Mouse (Mus musculus) layer of hippocampus, adult 8-10 months (tissue): ENCODE measurements around the gene Tent5c. TPM values are rescaled to one million over a fixed set of nuclear protein-coding genes. Genes with fewer than 3 reads are reported as not detected.
"Not testable (repeated sequence)": the region's sequence is repeated elsewhere in the genome, so short reads cannot be mapped to it uniquely, and the experiment has no call there.

ENCODE experiments used
- DNase-seq, 2 experiments: peaks; one replicate each; pipeline ENCODE4 v3.0.0; 2022; ENCODE audit warnings: low spot score in 2 of 2
- total RNA-seq, 4 experiments: library from RNA; stranded (reverse); gene quantifications; 2 replicates each; pipeline ENCODE4 v1.2.4; 2022

Gene Tent5c
- total RNA-seq, 4 experiments from 2014 or later, result 2.1 to 18.9 (median 9.0) TPM

DNA sequence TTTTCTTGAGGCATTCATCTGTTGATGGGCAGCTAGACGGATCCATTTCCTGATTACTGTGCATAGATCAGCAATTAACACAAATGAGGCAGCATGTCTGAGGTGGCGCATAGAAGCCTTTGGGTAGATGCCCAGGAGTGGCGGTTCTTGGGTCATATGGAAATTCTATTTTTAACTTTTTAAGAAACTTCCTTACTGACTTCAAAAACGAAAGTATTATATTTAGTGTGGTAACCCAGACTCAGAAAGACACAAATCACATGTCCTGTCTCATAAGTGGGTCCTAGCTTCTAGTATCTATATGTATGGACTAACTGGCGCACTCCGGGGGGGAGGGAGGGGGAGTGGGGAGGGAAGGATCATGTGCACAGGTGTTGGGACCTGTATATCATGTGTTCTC, 46.6 kb downstream of the Tent5c start:
- DNase-seq, result no peak

DNA sequence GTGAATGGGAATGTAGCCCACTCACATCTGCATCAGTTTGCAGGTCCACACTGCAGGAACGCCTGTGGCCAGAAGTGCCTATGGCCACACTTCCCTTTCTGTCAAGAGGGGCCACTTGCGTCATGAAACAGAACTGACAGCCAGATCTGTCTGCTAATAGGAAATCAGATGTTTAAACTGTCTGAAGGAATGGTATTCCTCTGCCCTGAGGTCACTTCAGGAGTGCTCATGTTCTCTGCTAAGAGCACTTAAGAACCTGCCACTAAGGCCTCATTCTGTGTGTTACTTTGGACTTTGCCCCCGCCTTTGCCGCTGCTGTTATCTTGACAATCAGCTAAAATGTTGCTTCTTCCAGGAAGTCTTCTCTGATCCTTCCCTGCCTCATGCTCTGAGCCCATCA, 48.4 kb downstream of the Tent5c start:
- DNase-seq, result no peak

- no peak for DNase-seq
Observed at GRCm38 (mm10) chr3:100440009-100440408, 49.1 kb downstream of the Tent5c start.

- no peak for DNase-seq
Observed at GRCm38 (mm10) chr3:100439088-100439487, 50.0 kb downstream of the Tent5c start.

- no peak for DNase-seq
Observed at GRCm38 (mm10) chr3:100438461-100439002, 50.6 kb downstream of the Tent5c start.

DNA sequence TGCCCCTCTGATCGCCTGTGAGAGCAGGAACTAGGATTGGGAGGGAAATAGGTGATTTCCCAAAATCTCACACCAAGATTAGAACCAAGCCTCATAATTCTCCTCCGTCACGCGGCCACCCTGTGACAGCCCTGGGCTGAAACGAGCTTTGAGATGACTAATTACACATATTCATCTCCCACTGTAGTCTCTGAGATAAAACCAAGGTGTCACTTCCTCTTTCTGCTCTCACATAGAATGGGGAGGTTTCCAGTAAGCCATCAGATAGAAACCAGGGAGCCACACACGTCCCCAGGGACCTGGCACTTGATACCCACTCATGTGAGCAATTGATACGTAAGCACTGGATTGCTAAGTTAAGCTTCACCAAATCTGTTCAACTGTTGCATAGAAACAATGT, 52.4 kb downstream of the Tent5c start:
- no peak for DNase-seq

GRCm38 (mm10) chr3:100431705-100432104, 57.4 kb downstream of the Tent5c start:
- no peak for DNase-seq

- DNase-seq, result no peak
Observed at GRCm38 (mm10) chr3:100430731-100431130, 58.4 kb downstream of the Tent5c start.

DNA sequence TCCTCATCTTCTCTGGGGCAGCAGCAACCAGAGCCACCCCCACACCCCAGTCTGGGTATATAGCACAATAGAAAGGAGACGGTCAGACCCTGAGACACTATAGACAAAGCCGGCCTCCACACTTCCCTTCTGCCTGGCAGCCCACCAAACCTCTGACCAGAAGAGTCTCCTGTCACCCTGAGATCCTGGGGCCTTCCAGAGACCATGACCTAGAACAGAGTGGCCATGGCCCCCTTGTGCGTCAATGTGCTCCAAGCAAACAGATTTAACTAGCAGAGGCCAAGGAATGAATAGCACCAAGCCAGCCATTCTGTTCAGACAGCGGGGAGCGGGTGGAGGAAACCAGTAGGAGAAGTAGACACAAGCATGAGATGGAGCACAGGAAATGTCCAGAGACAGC, 59.0 kb downstream of the Tent5c start:
- DNase-seq, result no peak

GRCm38 (mm10) chr3:100429667-100430066, 59.5 kb downstream of the Tent5c start:
- DNase-seq, result peak in 1 of 2 experiments; percentile 21

- DNase-seq, result no peak
Observed at GRCm38 (mm10) chr3:100427548-100427947, 61.6 kb downstream of the Tent5c start.

DNA sequence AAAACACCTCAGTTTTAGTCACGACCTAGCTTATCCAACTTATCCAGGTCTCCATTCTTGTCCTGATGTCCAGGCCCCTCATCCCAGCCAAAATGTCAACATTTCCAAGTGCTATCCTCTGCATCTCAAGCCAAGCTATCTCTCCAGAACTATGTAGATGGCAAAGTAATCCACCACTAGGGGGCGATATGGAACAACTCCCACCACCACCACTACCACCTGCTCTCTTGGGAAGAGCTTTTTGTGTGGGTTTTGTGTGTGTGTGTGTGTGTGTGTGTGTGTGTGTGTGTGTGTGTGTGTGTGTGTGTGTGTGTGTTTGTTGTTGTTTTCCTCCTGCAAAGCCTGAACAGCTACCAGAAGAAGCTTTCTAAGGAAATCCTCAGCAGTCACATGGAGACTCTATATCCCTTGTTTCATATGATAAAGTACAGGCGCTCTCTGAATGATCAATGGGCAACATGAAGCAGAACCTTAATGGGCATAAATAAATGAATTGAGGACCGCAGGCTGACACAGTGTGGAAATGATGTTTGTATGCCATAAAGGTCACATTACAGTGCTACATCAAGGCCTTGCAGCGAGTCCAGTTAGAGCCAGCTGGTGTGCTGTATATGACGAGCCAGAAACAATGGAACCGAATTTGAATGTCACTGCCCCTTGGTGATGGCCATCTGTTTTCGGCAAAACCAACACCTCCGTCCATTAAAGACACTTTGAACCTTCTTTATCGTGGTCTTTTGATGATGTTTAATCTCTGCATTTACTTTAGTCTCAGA, 66.5 kb downstream of the Tent5c start:
- DNase-seq, result peak in 1 of 2 experiments; percentile 41

- no peak for DNase-seq
Observed at GRCm38 (mm10) chr3:100421354-100421753, 67.8 kb downstream of the Tent5c start.

GRCm38 (mm10) chr3:100420691-100421056, 68.5 kb downstream of the Tent5c start:
- no peak for DNase-seq

DNA sequence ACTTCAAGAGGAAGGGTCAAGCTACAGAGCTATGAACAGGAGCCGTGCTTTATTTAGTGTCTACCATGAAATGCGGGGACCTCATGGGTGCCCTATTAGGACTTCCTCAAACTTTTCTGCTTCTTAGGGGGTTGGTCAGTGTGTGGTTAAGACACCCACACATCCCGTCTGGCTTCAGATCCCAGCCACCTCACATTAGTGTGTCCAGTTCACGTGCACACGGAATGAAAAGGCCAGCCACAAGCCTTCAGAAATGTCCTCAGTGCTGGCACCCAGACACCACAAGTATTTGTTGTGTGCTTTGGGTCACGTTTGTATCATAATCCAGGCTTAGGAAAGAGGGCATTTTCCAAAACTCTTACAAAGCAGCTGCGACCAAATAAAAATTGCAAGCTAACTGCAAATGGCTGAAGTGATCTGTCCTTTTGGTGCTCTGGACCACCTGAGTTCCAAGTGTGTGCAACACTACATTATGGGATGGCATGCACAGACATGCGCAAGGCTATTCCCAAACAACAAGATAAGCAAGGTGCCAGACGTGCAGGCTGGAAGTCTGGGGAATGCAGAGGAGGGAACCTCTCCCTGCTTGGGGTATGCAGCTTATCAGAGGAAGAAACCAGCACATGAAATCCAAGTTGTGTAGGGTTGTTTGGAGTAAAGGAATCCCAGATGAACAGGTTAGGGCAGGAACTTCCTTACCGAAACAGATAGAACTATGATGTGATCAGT, 69.0 kb downstream of the Tent5c start:
- no peak for DNase-seq

- no peak for DNase-seq
Observed at GRCm38 (mm10) chr3:100418387-100418786, 70.7 kb downstream of the Tent5c start.

DNA sequence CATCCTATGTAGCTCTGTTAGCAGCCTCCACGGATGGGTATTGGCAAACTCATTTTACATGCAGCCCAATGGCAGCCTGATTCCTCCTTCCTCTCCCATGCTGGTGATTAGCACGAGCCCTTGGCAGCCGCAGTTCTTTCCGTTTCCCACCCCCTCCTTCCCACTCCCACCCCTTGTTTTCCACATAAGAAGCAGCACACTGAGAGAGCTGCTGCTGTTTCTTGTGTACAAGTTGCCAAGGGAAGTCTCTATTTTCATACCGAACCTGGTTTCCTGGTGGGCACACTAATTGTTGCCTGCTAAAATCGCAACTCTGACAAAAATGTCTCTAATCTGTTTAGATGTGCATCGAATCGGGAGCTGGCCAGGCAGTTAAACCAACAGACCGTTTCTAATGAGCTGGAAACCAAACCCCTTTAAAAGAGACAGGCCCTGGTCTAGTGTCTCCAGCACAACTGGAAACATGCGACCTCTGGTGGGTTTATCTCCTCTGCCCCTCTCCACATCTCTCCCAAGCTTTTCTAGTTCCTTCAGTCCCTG, 71.3 kb downstream of the Tent5c start:
- peak in 1 of 2 experiments; percentile 15 for DNase-seq

DNA sequence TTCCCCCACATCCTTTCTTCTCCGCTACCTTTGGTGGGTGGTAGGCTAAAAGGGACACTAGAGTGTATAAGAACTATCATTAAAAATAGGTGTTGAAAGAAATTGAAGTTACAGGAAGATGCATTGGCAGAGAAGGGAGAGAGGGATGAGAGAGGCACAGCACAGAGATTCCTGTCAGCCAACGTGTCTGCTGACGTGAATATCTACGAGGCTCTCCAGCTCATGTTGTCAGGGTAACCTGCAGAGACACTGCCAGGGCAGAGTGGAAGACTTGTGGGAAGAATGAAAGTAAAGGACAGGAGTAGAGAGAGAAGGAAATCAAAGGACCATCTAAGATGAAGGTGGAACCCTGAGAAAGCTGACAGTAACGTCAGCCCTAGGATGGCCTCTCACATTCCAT, 73.5 kb downstream of the Tent5c start:
- no peak for DNase-seq

DNA sequence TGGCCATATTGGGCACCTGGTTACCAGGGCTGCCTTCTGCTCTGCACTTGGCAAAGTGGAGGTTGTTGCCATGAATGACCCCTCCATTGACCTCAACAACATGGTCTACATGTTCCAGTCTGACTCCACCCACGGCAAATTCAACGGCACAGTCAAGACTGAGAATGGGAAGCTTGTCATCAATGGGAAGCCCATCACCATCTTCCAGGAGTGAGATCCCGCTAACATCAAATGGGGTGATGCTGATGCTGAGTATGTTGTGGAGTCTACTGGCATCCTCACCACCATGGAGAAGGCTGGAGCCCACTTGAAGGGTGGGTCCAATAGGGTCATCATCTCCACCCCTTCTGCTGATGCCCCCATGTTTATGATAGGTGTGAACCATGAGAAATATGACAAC, 75.5 kb downstream of the Tent5c start:
- DNase-seq, result not testable (repeated sequence)

GRCm38 (mm10) chr3:100411945-100412344, 77.2 kb downstream of the Tent5c start:
- DNase-seq, result no peak

- no peak for DNase-seq
Observed at GRCm38 (mm10) chr3:100409280-100409679, 79.8 kb downstream of the Tent5c start.

GRCm38 (mm10) chr3:100408351-100409043, 80.6 kb downstream of the Tent5c start:
- DNase-seq, result no peak
